Mouse (Mus musculus) splenic B cell, adult 2 months (primary cell): ENCODE measurements around the gene Cfap157.

Experiments
- DNase-seq: peaks from one replicate; pipeline ENCODE4 v3.0.0-alpha.2; 2011; ENCODE audit warnings: low read depth, low spot score
- H3K27me3 ChIP-seq: 2 replicates; pipeline ENCODE4 v1.6.1; 2012; ENCODE audit warnings: mild to moderate bottlenecking, low read length, moderate library complexity, mixed read lengths; ENCODE audit not compliant: control insufficient read depth, poor library complexity, insufficient read depth, severe bottlenecking
- H3K36me3 ChIP-seq: 2 replicates; pipeline ENCODE4 v1.6.1; 2012; ENCODE audit warnings: mild to moderate bottlenecking, low read length, moderate library complexity, mixed read lengths; ENCODE audit not compliant: control insufficient read depth, poor library complexity, insufficient read depth, severe bottlenecking

The Cfap157 gene

GRCm38 (mm10) chr2:32727435-32727834, 56.8 kb downstream of the Cfap157 start:
- DNase-seq: peak; percentile 92
- Histone ChIP-seq H3K27me3 (no peaks in the 10 kb centered on the region), H3K36me3 (peaks cover 11% of the 10 kb centered on the region)
